Mouse (Mus musculus): ENCODE results near the gene Macrod2.
A peak's percentile ranks its signal among the peaks of the same experiment; 100 is the strongest.

Macrod2 gene

GRCm38 (mm10) chr2:141834156-141834782, 1439.2 kb downstream of the Macrod2 start:
- no peak for DNase-seq (ENCODE audit: low read depth, low spot score)

GRCm38 (mm10) chr2:141844408-141845175, 1449.5 kb downstream of the Macrod2 start:
- DNase-seq (ENCODE audit: low read depth, low spot score) = peak; percentile 82

- no peak for DNase-seq (ENCODE audit: low read depth, low spot score)
These were observed 1464.1 kb downstream of the Macrod2 start for GRCm38 (mm10) chr2:141859220-141859619.

GRCm38 (mm10) chr2:141861679-141862268, 1466.7 kb downstream of the Macrod2 start:
- DNase-seq (ENCODE audit: low read depth, low spot score) = no peak

- no peak for DNase-seq (ENCODE audit: low read depth, low spot score)
These were observed 1467.6 kb downstream of the Macrod2 start for GRCm38 (mm10) chr2:141862531-141863265.

- no peak for DNase-seq (ENCODE audit: low read depth, low spot score)
These were observed 1468.6 kb downstream of the Macrod2 start for GRCm38 (mm10) chr2:141863628-141864165.

GRCm38 (mm10) chr2:141870930-141871329, 1475.8 kb downstream of the Macrod2 start:
- no peak for DNase-seq (ENCODE audit: low read depth, low spot score)

- DNase-seq (ENCODE audit: low read depth, low spot score) = peak; percentile 83
These were observed 1481.2 kb downstream of the Macrod2 start for GRCm38 (mm10) chr2:141876155-141876851.

GRCm38 (mm10) chr2:141876958-141877357, 1481.8 kb downstream of the Macrod2 start:
- DNase-seq (ENCODE audit: low read depth, low spot score) = peak; percentile 40

- DNase-seq (ENCODE audit: low read depth, low spot score) = no peak
These were observed 1483.4 kb downstream of the Macrod2 start for GRCm38 (mm10) chr2:141878473-141878872.

GRCm38 (mm10) chr2:141879711-141880110, 1484.6 kb downstream of the Macrod2 start:
- no peak for DNase-seq (ENCODE audit: low read depth, low spot score)

GRCm38 (mm10) chr2:141886694-141887474, 1491.8 kb downstream of the Macrod2 start:
- DNase-seq (ENCODE audit: low read depth, low spot score) = no peak

- no peak for DNase-seq (ENCODE audit: low read depth, low spot score)
These were observed 1494.4 kb downstream of the Macrod2 start for GRCm38 (mm10) chr2:141889497-141889896.

GRCm38 (mm10) chr2:141897951-141898350, 1502.8 kb downstream of the Macrod2 start:
- DNase-seq (ENCODE audit: low read depth, low spot score) = no peak

- no peak for DNase-seq (ENCODE audit: low read depth, low spot score)
These were observed 1516.8 kb downstream of the Macrod2 start for GRCm38 (mm10) chr2:141911831-141912447.

- DNase-seq (ENCODE audit: low read depth, low spot score) = no peak
These were observed 1518.4 kb downstream of the Macrod2 start for GRCm38 (mm10) chr2:141913486-141913885.

- no peak for DNase-seq (ENCODE audit: low read depth, low spot score)
These were observed 1518.8 kb downstream of the Macrod2 start for GRCm38 (mm10) chr2:141913894-141914293.

- no peak for DNase-seq (ENCODE audit: low read depth, low spot score)
These were observed 1525.4 kb downstream of the Macrod2 start for GRCm38 (mm10) chr2:141920377-141920992.

GRCm38 (mm10) chr2:141935130-141935529, 1540.0 kb downstream of the Macrod2 start:
- DNase-seq (ENCODE audit: low read depth, low spot score) = no peak

Data from telencephalon, adult 2 months (tissue).